ENCODE assay signal across 22 mouse cellular contexts in the genomic region with DNA sequence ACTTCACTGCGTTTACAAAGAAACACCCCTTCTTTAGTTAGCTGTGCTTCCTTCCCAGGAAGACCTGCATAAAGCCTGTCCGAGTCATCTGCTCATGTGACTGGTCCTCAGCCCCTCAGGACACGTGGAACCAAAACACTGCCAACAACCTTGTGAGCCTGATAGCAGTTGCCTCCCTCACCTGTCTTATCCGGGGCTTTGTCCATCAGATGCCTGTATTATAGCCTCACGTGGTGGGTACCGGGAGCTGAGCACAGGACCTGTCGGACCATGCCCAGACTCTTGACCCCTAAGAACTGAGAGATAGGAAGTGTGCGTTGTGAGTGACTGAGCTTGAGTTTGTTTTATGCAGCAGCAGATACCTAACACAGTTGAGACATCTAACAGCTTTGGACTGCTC.
"Had no signal": no experiment of that assay in that cellular context is flagged by ENCODE, and none has a peak within 500 bp of the region (broad histone marks: within the 10 kb centered on the region; RNA-seq: fewer than 3 reads in every experiment).

No protein-coding gene starts in this region.

- H3K27me3 ChIP-seq: heart, embryonic 12.5 days; hindbrain, embryonic 12.5 days; limb, embryonic 13.5 days; limb, embryonic 15.5 days; liver, embryonic 13.5 days; liver, embryonic 15.5 days had no signal

- H3K36me3 ChIP-seq: heart, embryonic 10.5 days; heart, embryonic 12.5 days; hindbrain, embryonic 12.5 days; limb, embryonic 13.5 days; limb, embryonic 15.5 days; liver, embryonic 13.5 days; liver, embryonic 15.5 days had no signal

- H3K4me1 ChIP-seq: hindbrain, embryonic 12.5 days had no signal

- H3K4me2 ChIP-seq: heart, embryonic 12.5 days; hindbrain, embryonic 12.5 days; hindbrain, embryonic 14.5 days; limb, embryonic 13.5 days; limb, embryonic 15.5 days; liver, embryonic 13.5 days; liver, embryonic 15.5 days had no signal

- H3K9me3 ChIP-seq: heart, embryonic 10.5 days; heart, embryonic 12.5 days; hindbrain, embryonic 12.5 days; limb, embryonic 13.5 days; limb, embryonic 15.5 days; liver, embryonic 13.5 days; liver, embryonic 15.5 days had no signal

- H3K4me3 ChIP-seq: heart, embryonic 10.5 days; heart, embryonic 12.5 days; hindbrain, embryonic 12.5 days; limb, embryonic 13.5 days; limb, embryonic 15.5 days; liver, embryonic 13.5 days; liver, embryonic 15.5 days had no signal

- H3K9ac ChIP-seq: forebrain, postnatal 0 days; heart, embryonic 12.5 days; hindbrain, embryonic 12.5 days; hindbrain, embryonic 14.5 days; limb, embryonic 13.5 days; limb, embryonic 15.5 days; liver, embryonic 13.5 days; liver, embryonic 15.5 days; liver, postnatal 0 days had no signal

- ATAC-seq: forebrain, postnatal 0 days; hindbrain, embryonic 16.5 days; inflammation-experienced regulatory T-cells, adult 6 months; liver, postnatal 0 days had no signal

- DNase-seq: forebrain, postnatal 0 days; gastrocnemius, postnatal 10 days; gastrocnemius, postnatal 36 days; heart, postnatal 36 days; kidney, adult 18-20 months; kidney, adult 9 months; kidney, postnatal 14 days; kidney, postnatal 36 days; layer of hippocampus, adult 9-11 months; layer of hippocampus, postnatal 36 days; left cerebral cortex, postnatal 4 days; liver, embryonic 13.5 days; liver, postnatal 0 days had no signal

- H3K27ac ChIP-seq: heart, embryonic 10.5 days; hindbrain, embryonic 12.5 days; hindbrain, embryonic 14.5 days; limb, embryonic 13.5 days; limb, embryonic 15.5 days; liver, embryonic 13.5 days; liver, embryonic 15.5 days had no signal
